15 mouse cellular contexts compared by ENCODE assay signal in the genomic region with DNA sequence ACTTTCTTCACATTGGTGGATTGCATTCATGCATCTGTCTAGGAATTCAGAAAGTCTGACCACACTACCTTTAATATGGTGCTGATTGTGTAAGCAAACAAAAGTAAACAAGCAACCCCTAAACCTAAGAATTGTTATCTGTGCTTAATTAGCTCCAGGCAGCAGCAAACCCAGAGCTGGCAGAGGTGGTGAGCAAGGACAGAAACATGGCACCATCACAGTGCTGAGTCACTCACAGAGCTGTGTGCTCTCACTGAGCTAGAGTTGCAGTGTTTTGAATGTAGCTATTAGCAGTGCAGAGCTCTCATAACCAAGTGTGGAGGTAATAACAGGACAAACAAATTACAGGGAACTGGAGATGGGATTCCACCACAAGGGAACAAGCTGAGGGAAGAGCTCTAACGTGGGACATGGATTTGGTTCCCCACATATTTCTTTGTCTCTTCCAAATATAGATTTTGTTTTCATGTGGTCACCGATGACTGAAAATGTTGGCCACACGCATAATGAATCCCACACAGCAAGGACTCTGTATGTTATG.
"Had no signal": no experiment of that assay in that cellular context is flagged by ENCODE, and none has a peak within 500 bp of the region (broad histone marks: within the 10 kb centered on the region; RNA-seq: fewer than 3 reads in every experiment).

No protein-coding gene starts in this region.

- H3K27ac ChIP-seq: left cerebral cortex, adult 2 months; limb, embryonic 10.5 days; liver, embryonic 15.5 days; macrophage; midbrain, embryonic 12.5 days; neural tube, embryonic 13.5 days had no signal

- H3K4me1 ChIP-seq: limb, embryonic 10.5 days; midbrain, embryonic 12.5 days; neural tube, embryonic 13.5 days had no signal

- H3K4me2 ChIP-seq: liver, embryonic 11.5 days; liver, embryonic 15.5 days; lung, embryonic 14.5 days; midbrain, embryonic 12.5 days; neural tube, embryonic 13.5 days had no signal

- H3K36me3 ChIP-seq: limb, embryonic 10.5 days; liver, embryonic 15.5 days; midbrain, embryonic 12.5 days; neural tube, embryonic 13.5 days had no signal

- H3K27me3 ChIP-seq: liver, embryonic 15.5 days; midbrain, embryonic 12.5 days; neural tube, embryonic 13.5 days had no signal

- DNase-seq: kidney, adult 8-10 months; kidney, postnatal 25 days; lung, embryonic 14.5 days; lung, postnatal 14 days; right cerebral cortex, adult 18-20 months; spleen, adult 18-20 months; thymus, postnatal 36 days had no signal

- ATAC-seq: midbrain, embryonic 16.5 days had no signal

- H3K4me3 ChIP-seq: left cerebral cortex, adult 2 months; limb, embryonic 10.5 days; liver, embryonic 15.5 days; midbrain, embryonic 12.5 days; neural tube, embryonic 13.5 days had no signal

- H3K9me3 ChIP-seq: limb, embryonic 10.5 days; liver, embryonic 15.5 days; midbrain, embryonic 12.5 days; neural tube, embryonic 13.5 days had no signal

- H3K9ac ChIP-seq: liver, embryonic 15.5 days; lung, embryonic 14.5 days; midbrain, embryonic 12.5 days; neural tube, embryonic 13.5 days had no signal
